Mouse (Mus musculus) myocyte (in vitro differentiated cells): ENCODE data around the gene Ror2. TPM values are rescaled to one million over a fixed set of nuclear protein-coding genes. Genes with fewer than 3 reads are reported as not detected.

Source experiments
- H3K27me3 ChIP-seq: one replicate; pipeline ENCODE4 v1.6.1; 2011; ENCODE audit not compliant: control insufficient read depth, insufficient read depth, insufficient read length
- H3K36me3 ChIP-seq: one replicate; pipeline ENCODE4 v1.6.1; 2011; ENCODE audit not compliant: control insufficient read depth, insufficient read depth
- H3K4me2 ChIP-seq: one replicate; pipeline ENCODE4 v1.6.1; 2011; ENCODE audit warnings: low read depth, control low read depth
- H3K4me3 ChIP-seq: one replicate; pipeline ENCODE4 v1.5.1; 2011; ENCODE audit warnings: mild to moderate bottlenecking, control low read depth, moderate library complexity
- H3K79me2 ChIP-seq: one replicate; pipeline ENCODE4 v1.6.1; 2011; ENCODE audit not compliant: control insufficient read depth, insufficient read depth
- H3ac ChIP-seq: one replicate; pipeline ENCODE4 v1.6.1; 2011; ENCODE audit not compliant: control insufficient read depth, insufficient read length
- CEBPB ChIP-seq: IDR thresholded peaks from 2 replicates; pipeline ENCODE4 v1.6.1; 2011; ENCODE audit warnings: mild to moderate bottlenecking, moderate library complexity; ENCODE audit not compliant: poor library complexity, insufficient read depth, severe bottlenecking
- E2F4 ChIP-seq: IDR thresholded peaks from one replicate; pipeline ENCODE4 v1.6.1; 2011; ENCODE audit warnings: mild to moderate bottlenecking, control low read depth, moderate library complexity; ENCODE audit not compliant: insufficient read depth
- MAX ChIP-seq: IDR thresholded peaks from one replicate; pipeline ENCODE4 v1.6.1; 2011; ENCODE audit warnings: low read depth, mild to moderate bottlenecking, control low read depth
- MYOD1 ChIP-seq, 3 experiments: IDR thresholded peaks; one replicate each; pipeline ENCODE4 v1.6.1; 2011; ENCODE audit warnings: control low read depth in 2 of 3, low read depth in 2 of 3, mild to moderate bottlenecking in 2 of 3, moderate library complexity in 1 of 3; ENCODE audit not compliant: insufficient read length in 2 of 3, control insufficient read depth in 1 of 3
- MYOG ChIP-seq, 3 experiments: IDR thresholded peaks; one replicate each; pipeline ENCODE4 v1.6.1; 2011; ENCODE audit warnings: control low read depth in 2 of 3, low read depth in 2 of 3, mild to moderate bottlenecking in 2 of 3; ENCODE audit not compliant: insufficient read length in 2 of 3, control insufficient read depth in 1 of 3, insufficient read depth in 1 of 3
- POLR2A ChIP-seq: IDR thresholded peaks from one replicate; pipeline ENCODE4 v1.6.1; 2011; ENCODE audit warnings: low read depth, mild to moderate bottlenecking, control low read depth, moderate library complexity; ENCODE audit not compliant: insufficient read length
- POLR2AphosphoS2 ChIP-seq: IDR thresholded peaks from one replicate; pipeline ENCODE4 v1.6.1; 2011; ENCODE audit warnings: low read depth, control low read depth; ENCODE audit not compliant: insufficient read length
- REST ChIP-seq: IDR thresholded peaks from one replicate; pipeline ENCODE4 v1.6.1; 2011; ENCODE audit warnings: mild to moderate bottlenecking, control low read depth, moderate library complexity; ENCODE audit not compliant: insufficient read depth, insufficient read length
- SRF ChIP-seq: IDR thresholded peaks from one replicate; pipeline ENCODE4 v1.6.1; 2011; ENCODE audit warnings: low read depth; ENCODE audit not compliant: control insufficient read depth, insufficient read length
- TCF12 ChIP-seq: IDR thresholded peaks from one replicate; pipeline ENCODE4 v1.6.1; 2011; ENCODE audit warnings: mild to moderate bottlenecking, control low read depth; ENCODE audit not compliant: poor library complexity, insufficient read depth, severe bottlenecking
- TCF3 ChIP-seq: IDR thresholded peaks from one replicate; pipeline ENCODE4 v1.6.1; 2011; ENCODE audit warnings: low read depth, control low read depth; ENCODE audit not compliant: insufficient read length
- USF1 ChIP-seq: IDR thresholded peaks from one replicate; pipeline ENCODE4 v1.6.1; 2011; ENCODE audit warnings: low read depth, mild to moderate bottlenecking, control low read depth, moderate library complexity
- polyA plus RNA-seq: library from polyadenylated mRNA; unstranded; fragments of >200 nt; fragmentation: generic; extraction: Trizol; gene quantifications from one replicate; pipeline ENCODE4 v1.2.1, GENCODE M21; 2012; ENCODE audit warnings: missing spikeins

The Ror2 gene
- polyA plus RNA-seq, 1 experiment, result 0.12 TPM

DNA sequence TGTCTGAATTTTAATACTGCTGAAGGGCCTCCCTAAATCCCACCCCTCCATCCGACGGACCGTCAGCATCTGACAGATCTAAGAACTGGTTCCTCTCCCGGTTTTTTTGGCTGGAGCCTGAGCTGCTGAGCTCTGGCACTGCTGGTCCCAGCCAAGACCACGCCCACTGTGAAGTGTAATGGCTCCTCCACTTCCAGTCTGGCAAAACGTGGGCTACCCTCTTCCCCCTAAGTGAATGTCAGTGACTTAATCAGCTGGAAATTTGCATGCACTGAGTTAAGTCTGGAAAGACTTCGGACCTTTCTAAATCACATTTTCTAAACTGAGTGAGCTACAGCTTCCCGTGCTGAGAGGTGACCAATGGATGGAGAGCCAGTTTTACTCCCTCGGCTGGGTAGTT, 52.5 kb downstream of the Ror2 start:
- Histone ChIP-seq H3K4me3 (no peak overlapping the region), H3K4me2 (no peak overlapping the region), H3ac (no peak overlapping the region), H3K79me2 (no peaks in the 10 kb centered on the region), H3K27me3 (peaks cover 32% of the 10 kb centered on the region), H3K36me3 (no peaks in the 10 kb centered on the region)
- TF ChIP-seq MAX (no peak), CEBPB (no peak), USF1 (no peak), REST (no peak), MYOG (IDR thresholded peaks at IDR 0.05; ENCODE audit: control insufficient read depth in 1 of 3, insufficient read depth in 1 of 3, insufficient read length in 2 of 3, low read depth in 2 of 3) (no peak)

DNA sequence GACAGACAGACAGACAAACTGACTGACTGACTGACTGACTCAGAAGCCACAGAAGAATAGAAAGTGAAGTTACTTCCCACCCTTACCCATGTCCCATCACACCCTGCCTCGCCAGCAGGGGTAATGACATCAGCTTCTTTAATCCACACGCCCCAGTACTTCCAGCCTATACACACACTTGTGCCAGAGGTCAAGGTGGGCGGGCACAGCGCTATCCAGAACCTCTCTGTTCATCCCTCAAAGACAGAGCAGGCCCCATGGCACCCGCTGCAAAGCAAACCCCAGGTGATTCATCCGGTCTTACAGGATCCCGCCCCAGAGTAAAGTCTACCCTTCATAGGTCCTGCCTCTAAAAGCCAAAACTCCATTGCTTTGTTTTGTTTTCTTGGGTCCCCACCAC, 53.5 kb downstream of the Ror2 start:
- H3K27me3 ChIP-seq, result peaks cover 23% of the 10 kb centered on the region
- H3ac ChIP-seq, result no peak overlapping the region
- no peak overlapping the region for H3K4me2 ChIP-seq
- H3K79me2 ChIP-seq, result no peaks in the 10 kb centered on the region
- no peaks in the 10 kb centered on the region for H3K36me3 ChIP-seq
- no peak for TF ChIP-seq TCF12
- TF ChIP-seq MYOG (IDR thresholded peaks at IDR 0.05; ENCODE audit: control insufficient read depth in 1 of 3, insufficient read depth in 1 of 3, insufficient read length in 2 of 3, low read depth in 2 of 3), result no peak
- no peak for TF ChIP-seq TCF3
- TF ChIP-seq POLR2A, result no peak
- no peak for TF ChIP-seq REST
- no peak overlapping the region for H3K4me3 ChIP-seq

DNA sequence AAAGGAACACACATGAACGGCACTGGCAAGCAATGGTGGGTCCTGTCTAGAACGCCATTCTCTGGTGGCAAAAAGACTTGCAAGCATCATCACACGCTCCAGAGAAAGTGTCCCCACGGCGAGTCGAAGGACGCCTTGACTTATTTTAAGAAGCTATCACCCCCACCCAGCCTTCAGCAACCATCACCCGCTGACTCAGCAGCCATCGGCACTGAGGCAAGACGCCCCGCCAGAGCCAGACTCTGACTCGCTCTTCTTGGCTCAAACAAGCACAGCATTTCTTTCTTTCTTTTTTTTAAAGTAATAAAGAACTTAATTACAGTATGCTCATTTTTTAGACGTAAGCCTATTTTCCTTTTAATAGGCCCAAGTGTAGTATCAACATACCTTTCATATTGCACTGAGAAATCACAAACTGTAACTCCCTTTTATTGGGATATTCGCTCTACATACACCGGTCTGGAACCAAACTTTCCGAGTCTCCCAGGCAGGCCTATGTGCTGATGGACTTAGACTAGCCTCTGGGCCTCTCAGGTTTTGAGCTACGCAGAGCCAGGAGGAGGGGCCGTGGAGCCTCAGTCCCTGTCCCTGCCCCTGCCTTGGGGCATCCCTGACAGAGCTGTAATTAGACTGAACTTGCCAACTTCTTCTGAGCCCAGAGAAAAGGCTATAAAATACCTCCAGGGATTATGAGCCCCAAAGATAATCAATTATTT, 55.3 kb downstream of the Ror2 start:
- H3ac ChIP-seq, result no peak overlapping the region

DNA sequence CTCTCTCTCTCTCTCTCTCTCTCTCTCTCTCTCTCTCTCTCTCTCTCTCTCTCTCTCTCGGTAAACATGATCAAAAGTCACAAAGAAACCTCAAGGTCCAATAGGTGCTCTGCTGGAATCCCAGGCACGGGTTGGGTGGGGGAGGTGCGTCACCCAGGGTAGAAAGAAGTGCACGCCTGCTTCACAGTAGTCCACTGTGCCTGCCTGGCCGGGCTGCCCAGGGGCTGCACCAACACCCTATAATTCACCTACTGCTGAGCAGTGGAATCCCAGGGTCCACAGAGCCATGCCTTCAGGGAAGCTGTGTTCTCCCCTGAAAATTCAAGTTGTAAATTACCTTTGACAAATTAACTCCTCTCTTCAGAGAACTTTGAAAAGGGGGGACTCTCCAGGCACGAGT, 58.9 kb downstream of the Ror2 start:
- Histone ChIP-seq H3K36me3 (no peaks in the 10 kb centered on the region), H3ac (no peak overlapping the region), H3K4me2 (no peak overlapping the region), H3K4me3 (no peak overlapping the region), H3K79me2 (no peaks in the 10 kb centered on the region), H3K27me3 (peaks cover 8% of the 10 kb centered on the region)
- TF ChIP-seq SRF (no peak), USF1 (no peak), MYOD1 (IDR thresholded peaks at IDR 0.05; ENCODE audit: control insufficient read depth in 1 of 3, insufficient read length in 2 of 3, low read depth in 2 of 3) (no peak), TCF12 (no peak), POLR2A (no peak), E2F4 (no peak), REST (no peak), POLR2AphosphoS2 (no peak), TCF3 (no peak), MYOG (IDR thresholded peaks at IDR 0.05; ENCODE audit: control insufficient read depth in 1 of 3, insufficient read depth in 1 of 3, insufficient read length in 2 of 3, low read depth in 2 of 3) (no peak), MAX (no peak), CEBPB (no peak)

More for the DNA sequence above, 55.3 kb downstream of the Ror2 start:
- Histone ChIP-seq H3K36me3 (no peaks in the 10 kb centered on the region), H3K4me2 (no peak overlapping the region), H3K4me3 (no peak overlapping the region), H3K79me2 (no peaks in the 10 kb centered on the region), H3K27me3 (peaks cover 12% of the 10 kb centered on the region)
- no peak for TF ChIP-seq POLR2A

DNA sequence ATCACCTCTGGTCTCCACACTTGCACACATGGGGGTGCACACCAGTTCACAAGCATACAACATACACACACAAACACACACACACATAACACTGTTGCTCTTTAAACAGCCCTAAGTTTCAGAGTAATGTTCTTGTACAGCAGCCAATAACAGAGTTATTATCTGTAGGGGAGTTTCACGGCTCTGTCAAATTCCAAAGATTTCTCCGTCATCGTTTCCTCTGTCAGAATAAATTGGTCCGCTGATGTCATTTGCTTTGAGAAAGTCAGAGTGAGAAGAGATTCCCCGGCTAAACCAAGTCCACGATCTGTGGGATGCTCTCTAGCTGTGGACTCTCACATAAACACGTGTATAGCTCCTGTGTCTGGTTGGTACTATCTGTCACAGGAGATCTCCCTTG, 59.5 kb downstream of the Ror2 start:
- no peak overlapping the region for H3ac ChIP-seq
- no peaks in the 10 kb centered on the region for H3K36me3 ChIP-seq
- peaks cover 13% of the 10 kb centered on the region for H3K27me3 ChIP-seq
- H3K79me2 ChIP-seq, result no peaks in the 10 kb centered on the region
- H3K4me2 ChIP-seq, result no peak overlapping the region
- no peak overlapping the region for H3K4me3 ChIP-seq
- TF ChIP-seq POLR2A (no peak), USF1 (no peak), TCF12 (no peak), E2F4 (no peak), POLR2AphosphoS2 (no peak), REST (no peak), MAX (no peak), SRF (no peak), CEBPB (no peak), TCF3 (no peak)
